Mouse (Mus musculus): ENCODE data around the gene Glg1. TPM values are rescaled to one million over a fixed set of nuclear protein-coding genes. Genes with fewer than 3 reads are reported as not detected.
"Not testable (repeated sequence)": the region's sequence is repeated elsewhere in the genome, so short reads cannot be mapped to it uniquely, and the experiment has no call there.

The Glg1 gene
- polyA plus RNA-seq, 1 experiment from 2014 or later, result 91.8 TPM

GRCm38 (mm10) chr8:111155721-111156436, 103.1 kb downstream of the Glg1 start:
- 0 out of 2 replicates have a peak, but pooled peaks have one; percentile 27 for ATAC-seq (replicated peaks; ENCODE audit: low FRiP score, low TSS enrichment, low read depth)
- Histone ChIP-seq H3K4me2 (ENCODE audit: low read length) (no peak overlapping the region), H3K27me3 (replicated peaks; ENCODE audit: control insufficient read depth, insufficient read depth, low read length) (no peaks in the 10 kb centered on the region), H3K9ac (ENCODE audit: low read length) (no peak overlapping the region), H3K4me1 (replicated peaks; ENCODE audit: control insufficient read depth, insufficient read depth, low read length) (no peaks in the 10 kb centered on the region), H3K27ac (ENCODE audit: low read depth) (no peak overlapping the region), H3K9me3 (ENCODE audit: control insufficient read depth, low read length) (no peaks in the 10 kb centered on the region), H3K4me3 (ENCODE audit: low read depth, low read length) (no peak overlapping the region), H3K36me3 (ENCODE audit: control insufficient read depth, insufficient read depth, low read length) (peaks cover 73% of the 10 kb centered on the region)
- WGBS, result 75% methylated on average over 8 of the region's 8 CpGs
- DNase-seq (ENCODE audit: low spot score), result no peak

- H3K9ac ChIP-seq (ENCODE audit: low read length), result peak overlapping the region; percentile 47
- H3K4me2 ChIP-seq (ENCODE audit: low read length), result peak overlapping the region; percentile 62
- not testable (repeated sequence) for H3K4me1 ChIP-seq (replicated peaks; ENCODE audit: control insufficient read depth, insufficient read depth, low read length); H3K27ac ChIP-seq (ENCODE audit: low read depth); H3K27me3 ChIP-seq (replicated peaks; ENCODE audit: control insufficient read depth, insufficient read depth, low read length); H3K36me3 ChIP-seq (ENCODE audit: control insufficient read depth, insufficient read depth, low read length); H3K9me3 ChIP-seq (ENCODE audit: control insufficient read depth, low read length)
- H3K4me3 ChIP-seq (ENCODE audit: low read depth, low read length), result peak overlapping the region; percentile 51
- ATAC-seq (replicated peaks; ENCODE audit: low FRiP score, low TSS enrichment, low read depth) (peak; percentile 93), DNase-seq (ENCODE audit: low spot score) (peak; percentile 95)
- under 1% methylated on average over 40 of the region's 74 CpGs for WGBS
These were observed 113.5 kb downstream of the Glg1 start for GRCm38 (mm10) chr8:111145460-111146012.

GRCm38 (mm10) chr8:111144901-111145459, 114.0 kb downstream of the Glg1 start:
- ATAC-seq (replicated peaks; ENCODE audit: low FRiP score, low TSS enrichment, low read depth), result peak; percentile 71
- not testable (repeated sequence) for H3K27ac ChIP-seq (ENCODE audit: low read depth); H3K27me3 ChIP-seq (replicated peaks; ENCODE audit: control insufficient read depth, insufficient read depth, low read length); H3K9me3 ChIP-seq (ENCODE audit: control insufficient read depth, low read length); H3K36me3 ChIP-seq (ENCODE audit: control insufficient read depth, insufficient read depth, low read length); H3K4me1 ChIP-seq (replicated peaks; ENCODE audit: control insufficient read depth, insufficient read depth, low read length)
- peak overlapping the region; percentile 51 for H3K4me3 ChIP-seq (ENCODE audit: low read depth, low read length)
- H3K9ac ChIP-seq (ENCODE audit: low read length), result peak overlapping the region; percentile 47
- under 1% methylated on average over 40 of the region's 63 CpGs for WGBS
- H3K4me2 ChIP-seq (ENCODE audit: low read length), result peak overlapping the region; percentile 74
- peak; percentile 77 for DNase-seq (ENCODE audit: low spot score)

- Histone ChIP-seq H3K4me3 (ENCODE audit: low read depth, low read length) (no peak overlapping the region), H3K4me1 (replicated peaks; ENCODE audit: control insufficient read depth, insufficient read depth, low read length) (no peaks in the 10 kb centered on the region), H3K27me3 (replicated peaks; ENCODE audit: control insufficient read depth, insufficient read depth, low read length) (no peaks in the 10 kb centered on the region), H3K36me3 (ENCODE audit: control insufficient read depth, insufficient read depth, low read length) (peaks cover 15% of the 10 kb centered on the region; the same call in 1 of the 2 replicates), H3K27ac (ENCODE audit: low read depth) (no peak overlapping the region), H3K9me3 (ENCODE audit: control insufficient read depth, low read length) (no peaks in the 10 kb centered on the region), H3K9ac (ENCODE audit: low read length) (no peak overlapping the region), H3K4me2 (ENCODE audit: low read length) (no peak overlapping the region)
- ATAC-seq (replicated peaks; ENCODE audit: low FRiP score, low TSS enrichment, low read depth) (no peak), DNase-seq (ENCODE audit: low spot score) (no peak)
These were observed 116.5 kb downstream of the Glg1 start for GRCm38 (mm10) chr8:111142521-111142920.

GRCm38 (mm10) chr8:111130756-111131155, 128.3 kb downstream of the Glg1 start:
- Histone ChIP-seq H3K4me3 (ENCODE audit: low read depth, low read length) (no peak overlapping the region), H3K27ac (ENCODE audit: low read depth) (no peak overlapping the region), H3K4me2 (ENCODE audit: low read length) (no peak overlapping the region), H3K4me1 (replicated peaks; ENCODE audit: control insufficient read depth, insufficient read depth, low read length) (no peaks in the 10 kb centered on the region), H3K27me3 (replicated peaks; ENCODE audit: control insufficient read depth, insufficient read depth, low read length) (no peaks in the 10 kb centered on the region), H3K36me3 (ENCODE audit: control insufficient read depth, insufficient read depth, low read length) (peaks cover 87% of the 10 kb centered on the region), H3K9me3 (ENCODE audit: control insufficient read depth, low read length) (no peaks in the 10 kb centered on the region), H3K9ac (ENCODE audit: low read length) (no peak overlapping the region)
- ATAC-seq (replicated peaks; ENCODE audit: low FRiP score, low TSS enrichment, low read depth) (no peak), DNase-seq (ENCODE audit: low spot score) (no peak)
- 92% methylated on average over 2 of the region's 2 CpGs for WGBS

GRCm38 (mm10) chr8:111119481-111119880, 139.5 kb downstream of the Glg1 start:
- DNase-seq (ENCODE audit: low spot score), result no peak
- H3K9ac ChIP-seq (ENCODE audit: low read length), result no peak overlapping the region
- H3K27me3 ChIP-seq (replicated peaks; ENCODE audit: control insufficient read depth, insufficient read depth, low read length), result no peaks in the 10 kb centered on the region
- ATAC-seq (replicated peaks; ENCODE audit: low FRiP score, low TSS enrichment, low read depth), result no peak
- H3K27ac ChIP-seq (ENCODE audit: low read depth), result no peak overlapping the region
- no peak overlapping the region for H3K4me2 ChIP-seq (ENCODE audit: low read length)
- no peaks in the 10 kb centered on the region for H3K4me1 ChIP-seq (replicated peaks; ENCODE audit: control insufficient read depth, insufficient read depth, low read length)
- H3K4me3 ChIP-seq (ENCODE audit: low read depth, low read length), result no peak overlapping the region
- no peaks in the 10 kb centered on the region for H3K9me3 ChIP-seq (ENCODE audit: control insufficient read depth, low read length)
- WGBS, result 96% methylated on average over 3 of the region's 3 CpGs
- peaks cover 74% of the 10 kb centered on the region for H3K36me3 ChIP-seq (ENCODE audit: control insufficient read depth, insufficient read depth, low read length)

- Histone ChIP-seq H3K36me3 (ENCODE audit: control insufficient read depth, insufficient read depth, low read length) (peaks cover 73% of the 10 kb centered on the region), H3K9me3 (ENCODE audit: control insufficient read depth, low read length) (no peaks in the 10 kb centered on the region), H3K9ac (ENCODE audit: low read length) (no peak overlapping the region), H3K4me3 (ENCODE audit: low read depth, low read length) (no peak overlapping the region), H3K27ac (ENCODE audit: low read depth) (no peak overlapping the region), H3K27me3 (replicated peaks; ENCODE audit: control insufficient read depth, insufficient read depth, low read length) (no peaks in the 10 kb centered on the region), H3K4me2 (ENCODE audit: low read length) (no peak overlapping the region), H3K4me1 (replicated peaks; ENCODE audit: control insufficient read depth, insufficient read depth, low read length) (no peaks in the 10 kb centered on the region)
- ATAC-seq (replicated peaks; ENCODE audit: low FRiP score, low TSS enrichment, low read depth) (no peak), DNase-seq (ENCODE audit: low spot score) (no peak)
- WGBS, result 94% methylated on average over 5 of the region's 5 CpGs
These were observed 144.1 kb downstream of the Glg1 start for GRCm38 (mm10) chr8:111114891-111115290.
